Mouse (Mus musculus): ENCODE results near the gene Pgm3. TPM values are rescaled to one million over a fixed set of nuclear protein-coding genes. Genes with fewer than 3 reads are reported as not detected.

Gene Pgm3
- polyA plus RNA-seq, 1 experiment from 2014 or later, result 25.7 TPM

GRCm38 (mm10) chr9:86513733-86514132 is 57.9 kb downstream of the Pgm3 start:
- H3K27me3 ChIP-seq (replicated peaks), result no peaks in the 10 kb centered on the region
- H3K9me3 ChIP-seq (replicated peaks), result no peaks in the 10 kb centered on the region
- 67% methylated on average over 5 of the region's 5 CpGs for WGBS
- no peak overlapping the region for H3K9ac ChIP-seq
- no peak overlapping the region for H3K27ac ChIP-seq (ENCODE audit: poor library complexity, severe bottlenecking)
- H3K4me3 ChIP-seq, result no peak overlapping the region
- H3K36me3 ChIP-seq, result peaks cover 36% of the 10 kb centered on the region
- no peak for ATAC-seq (ENCODE audit: insufficient number of reproducible peaks, low FRiP score)
- H3K4me2 ChIP-seq, result no peak overlapping the region
- H3K4me1 ChIP-seq (replicated peaks), result 0 out of 2 replicates have a peak, but pooled peaks cover 3% of the 10 kb centered on the region

GRCm38 (mm10) chr9:86507437-86507836 is 64.2 kb downstream of the Pgm3 start:
- Histone ChIP-seq H3K9ac (no peak overlapping the region), H3K36me3 (peaks cover 12% of the 10 kb centered on the region), H3K4me2 (no peak overlapping the region), H3K4me3 (no peak overlapping the region), H3K9me3 (replicated peaks) (no peaks in the 10 kb centered on the region), H3K27ac (ENCODE audit: poor library complexity, severe bottlenecking) (no peak overlapping the region), H3K27me3 (replicated peaks) (no peaks in the 10 kb centered on the region), H3K4me1 (replicated peaks) (no peaks in the 10 kb centered on the region)
- WGBS, result 79% methylated on average over 4 of the region's 4 CpGs
- no peak for ATAC-seq (ENCODE audit: insufficient number of reproducible peaks, low FRiP score)

Other genes starting within 250 kb of the Pgm3 start
- 4.6 and 5.0 TPM in 2 replicates for gene Ube2cbp, start 106.9 kb downstream of the Pgm3 start, polyA plus RNA-seq (2016; fragmentation: Nextera tagmentation; extraction: Ambion mirVana)
- gene Dop1a, start 104.7 kb downstream of the Pgm3 start, polyA plus RNA-seq (2016; fragmentation: Nextera tagmentation; extraction: Ambion mirVana), result 11.7 and 13.0 TPM in 2 replicates
- gene Rwdd2a, start 149 bp upstream of the Pgm3 start, polyA plus RNA-seq (2016; fragmentation: Nextera tagmentation; extraction: Ambion mirVana), result 4.0 and 4.4 TPM in 2 replicates
- gene Me1, start 124.1 kb upstream of the Pgm3 start, polyA plus RNA-seq (2016; fragmentation: Nextera tagmentation; extraction: Ambion mirVana), result 50.0 and 51.1 TPM in 2 replicates
- 32.7 and 34.7 TPM in 2 replicates for gene Prss35, start 171.8 kb upstream of the Pgm3 start, polyA plus RNA-seq (2016; fragmentation: Nextera tagmentation; extraction: Ambion mirVana)

Data from heart, embryonic 12.5 days (tissue).